Mouse (Mus musculus) neural tube, embryonic 15.5 days (tissue): ENCODE data around the gene Ppp1r14d. TPM values are rescaled to one million over a fixed set of nuclear protein-coding genes. Genes with fewer than 3 reads are reported as not detected.

ENCODE experiments used
- ATAC-seq: fragments of 200-750 bp; cut with Nextera tagmentation; 2 replicates; pipeline ENCODE4 v1.8.0; 2017; ENCODE audit warnings: mild to moderate bottlenecking, moderate TSS enrichment, moderate library complexity; ENCODE audit not compliant: low FRiP score
- H3K27ac ChIP-seq: fragments of 300-500 bp; sonication (generic); replicated peaks from 2 replicates; pipeline ENCODE4 v1.5.1; 2015; ENCODE audit warnings: mild to moderate bottlenecking, inconsistent platforms
- H3K27me3 ChIP-seq: fragments of 300-500 bp; sonication (generic); replicated peaks from 2 replicates; pipeline ENCODE4 v1.6.1; 2015; ENCODE audit warnings: inconsistent platforms
- H3K36me3 ChIP-seq: fragments of 300-500 bp; sonication (generic); 2 replicates; pipeline ENCODE4 v1.6.1; 2015; ENCODE audit warnings: inconsistent platforms
- H3K4me1 ChIP-seq: fragments of 300-500 bp; sonication (generic); 2 replicates; pipeline ENCODE4 v1.6.1; 2015; ENCODE audit warnings: inconsistent platforms
- H3K4me2 ChIP-seq: fragments of 300-500 bp; sonication (generic); 2 replicates; pipeline ENCODE4 v1.6.1; 2015; ENCODE audit warnings: inconsistent platforms, mild to moderate bottlenecking, moderate library complexity
- H3K4me3 ChIP-seq: fragments of 300-500 bp; sonication (generic); replicated peaks from 2 replicates; pipeline ENCODE4 v1.5.1; 2015; ENCODE audit warnings: mild to moderate bottlenecking, inconsistent platforms
- H3K9ac ChIP-seq: fragments of 300-500 bp; sonication (generic); replicated peaks from 2 replicates; pipeline ENCODE4 v1.6.1; 2015; ENCODE audit warnings: mild to moderate bottlenecking, inconsistent platforms
- H3K9me3 ChIP-seq: fragments of 300-500 bp; sonication (generic); replicated peaks from 2 replicates; pipeline ENCODE4 v1.6.1; 2016; ENCODE audit warnings: inconsistent platforms
- WGBS: fragments of 180-500 bp; shearing (Covaris S2); methylation state at CpG from one replicate; pipeline ENCODE4 v1.1.7; 2015; ENCODE audit warnings: mixed read lengths; 5-methylcytosine and 5-hydroxymethylcytosine counted together
- polyA plus RNA-seq: library from polyadenylated mRNA; unstranded; fragments of >200 nt; fragmentation: Nextera tagmentation; extraction: Ambion mirVana; gene quantifications from 2 replicates; pipeline ENCODE4 v1.2.1, GENCODE M21; 2015

Ppp1r14d gene
- polyA plus RNA-seq, 1 experiment from 2014 or later: not detected

- Histone ChIP-seq H3K4me3 (no peak overlapping the region), H3K4me2 (no peak overlapping the region), H3K9ac (no peak overlapping the region), H3K27ac (no peak overlapping the region), H3K9me3 (no peaks in the 10 kb centered on the region), H3K27me3 (no peaks in the 10 kb centered on the region), H3K4me1 (peaks cover 12% of the 10 kb centered on the region), H3K36me3 (no peaks in the 10 kb centered on the region)
- ATAC-seq: no peak
- 90% methylated on average over 5 of the region's 5 CpGs for WGBS
Measured at GRCm38 (mm10) chr2:119190969-119191368, 38.7 kb downstream of the Ppp1r14d start.

DNA sequence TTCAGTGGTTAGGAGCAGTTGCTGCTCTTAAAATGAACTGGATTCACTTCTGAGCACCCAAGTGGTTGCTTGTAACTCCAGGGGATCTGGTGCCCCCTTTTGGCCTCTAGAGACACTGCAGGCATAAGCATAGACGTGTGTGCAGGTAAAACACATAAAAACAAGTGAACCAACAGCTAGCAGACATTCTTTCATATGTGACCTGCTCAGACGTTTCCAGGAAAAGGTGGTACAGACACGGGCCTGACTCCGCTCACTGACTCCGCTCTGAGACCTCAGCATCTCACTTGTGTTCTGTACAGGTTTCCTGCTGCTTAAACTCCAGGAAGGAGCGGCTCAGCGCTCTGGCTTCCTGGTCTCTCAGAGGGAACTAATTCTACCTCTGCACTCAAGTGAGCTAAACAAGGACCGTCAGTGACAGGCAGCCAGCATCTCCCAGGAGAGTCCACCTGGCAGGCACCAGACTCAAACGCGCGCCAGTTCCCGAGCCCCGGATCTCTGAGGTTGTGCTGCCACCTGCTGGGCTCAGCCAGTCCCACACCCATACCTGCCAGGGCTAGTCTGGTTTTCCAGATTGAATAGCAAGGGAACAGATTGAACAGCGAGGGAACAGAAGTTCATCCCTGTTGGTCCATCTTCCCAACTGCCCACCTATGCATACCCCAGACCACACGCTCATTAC, 40.5 kb downstream of the Ppp1r14d start:
- peak overlapping the region; percentile 32; the same call in 1 of the 2 replicates for H3K9ac ChIP-seq
- peak overlapping the region; percentile 63 for H3K4me2 ChIP-seq
- WGBS: 6% methylated on average over 15 of the region's 15 CpGs

DNA sequence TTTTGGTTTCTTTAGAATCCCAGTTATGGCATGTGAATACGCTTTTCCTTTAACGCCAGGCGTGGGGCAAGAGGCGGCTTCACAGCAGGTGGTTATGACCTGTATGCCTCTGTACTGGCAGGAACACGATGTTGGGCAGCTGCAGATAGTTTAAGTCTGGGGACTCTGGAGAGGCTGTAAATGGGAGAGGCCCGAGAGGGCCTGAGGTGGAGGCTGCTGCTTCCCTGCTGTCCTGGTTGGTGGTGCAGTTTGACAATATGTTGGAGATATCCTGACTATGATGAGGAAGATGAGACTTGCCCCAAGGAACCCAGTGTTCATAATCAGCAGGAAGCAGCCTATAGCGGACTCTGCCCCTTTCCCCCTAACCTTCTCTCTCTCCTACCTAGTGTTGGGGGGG, 46.8 kb downstream of the Ppp1r14d start:
- Histone ChIP-seq H3K9ac (no peak overlapping the region), H3K27ac (no peak overlapping the region), H3K4me3 (no peak overlapping the region), H3K27me3 (no peaks in the 10 kb centered on the region), H3K36me3 (peaks cover 56% of the 10 kb centered on the region), H3K4me2 (no peak overlapping the region), H3K4me1 (no peaks in the 10 kb centered on the region), H3K9me3 (no peaks in the 10 kb centered on the region)
- 73% methylated on average over 7 of the region's 7 CpGs for WGBS
- ATAC-seq: no peak

More for the DNA sequence above, 40.5 kb downstream of the Ppp1r14d start:
- no peaks in the 10 kb centered on the region for H3K9me3 ChIP-seq
- H3K27ac ChIP-seq: no peak overlapping the region
- no peaks in the 10 kb centered on the region for H3K27me3 ChIP-seq
- peaks cover 12% of the 10 kb centered on the region for H3K4me1 ChIP-seq
- peaks cover 12% of the 10 kb centered on the region for H3K36me3 ChIP-seq
- peak; percentile 91 for ATAC-seq
- H3K4me3 ChIP-seq: peak overlapping the region; percentile 30

DNA sequence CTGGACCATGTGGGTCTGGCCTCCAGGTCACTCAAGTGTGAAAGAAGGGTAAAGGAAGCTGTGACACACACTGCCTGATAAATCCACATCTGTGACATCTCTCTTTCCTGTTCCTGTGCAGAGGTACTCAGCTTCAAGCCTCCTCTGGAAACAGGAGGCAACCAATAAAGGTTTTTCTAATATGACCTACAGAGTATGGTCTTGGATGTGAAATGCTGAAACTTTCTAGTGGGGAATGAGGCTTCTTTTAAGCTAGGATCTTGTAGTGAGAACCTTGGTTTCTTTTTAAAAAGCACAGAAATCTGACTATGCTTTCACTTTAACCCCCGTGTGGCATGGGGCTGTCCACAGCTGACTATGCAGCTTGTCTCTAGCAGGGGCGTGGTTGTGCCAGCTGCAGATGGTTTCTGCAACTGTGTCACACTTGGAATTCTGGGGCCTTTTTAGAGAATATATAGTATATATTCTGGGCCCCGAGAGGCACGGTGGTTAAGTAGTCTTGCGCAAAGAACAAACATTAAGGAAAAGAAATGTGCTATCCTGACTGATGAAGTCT, 52.2 kb downstream of the Ppp1r14d start:
- H3K4me3 ChIP-seq: no peak overlapping the region
- 90% methylated on average over 5 of the region's 5 CpGs for WGBS
- H3K36me3 ChIP-seq: peaks cover 41% of the 10 kb centered on the region

DNA sequence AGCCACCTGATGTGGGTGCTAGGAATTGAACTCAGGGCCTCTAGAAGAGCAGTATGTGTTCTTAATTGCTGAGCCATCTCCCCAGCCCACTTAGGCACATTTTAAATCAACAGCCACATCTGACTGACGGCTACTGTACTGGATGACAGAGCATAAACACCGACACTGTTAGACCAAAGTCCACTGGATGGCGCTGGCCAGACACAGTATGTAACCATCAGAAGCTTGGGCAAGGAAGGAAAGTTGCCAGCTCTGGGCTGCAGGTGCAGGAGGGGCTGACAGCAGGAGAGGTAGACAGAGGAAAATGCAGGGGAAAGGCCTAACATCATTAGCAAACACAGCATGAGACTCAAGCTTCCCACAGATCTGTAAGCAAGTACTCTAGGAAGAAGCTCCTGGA, 52.9 kb downstream of the Ppp1r14d start:
- no peak overlapping the region for H3K27ac ChIP-seq
- no peaks in the 10 kb centered on the region for H3K9me3 ChIP-seq
- peaks cover 31% of the 10 kb centered on the region for H3K4me1 ChIP-seq
- WGBS: 64% methylated on average over 3 of the region's 3 CpGs
- no peaks in the 10 kb centered on the region for H3K27me3 ChIP-seq
- H3K4me2 ChIP-seq: no peak overlapping the region
- H3K36me3 ChIP-seq: peaks cover 36% of the 10 kb centered on the region
- no peak overlapping the region for H3K4me3 ChIP-seq
- H3K9ac ChIP-seq: no peak overlapping the region
- no peak for ATAC-seq

More for the DNA sequence above, 52.2 kb downstream of the Ppp1r14d start:
- Histone ChIP-seq H3K9me3 (no peaks in the 10 kb centered on the region), H3K9ac (no peak overlapping the region), H3K27me3 (no peaks in the 10 kb centered on the region), H3K27ac (no peak overlapping the region), H3K4me1 (peaks cover 25% of the 10 kb centered on the region), H3K4me2 (no peak overlapping the region)
- no peak for ATAC-seq

- Histone ChIP-seq H3K4me3 (no peak overlapping the region), H3K27me3 (no peaks in the 10 kb centered on the region), H3K4me2 (no peak overlapping the region), H3K4me1 (peaks cover 31% of the 10 kb centered on the region), H3K9ac (no peak overlapping the region), H3K27ac (no peak overlapping the region), H3K36me3 (peaks cover 31% of the 10 kb centered on the region), H3K9me3 (no peaks in the 10 kb centered on the region)
- ATAC-seq: no peak
- 85% methylated on average over 6 of the region's 6 CpGs for WGBS
Measured at GRCm38 (mm10) chr2:119175614-119176013, 54.1 kb downstream of the Ppp1r14d start.

- ATAC-seq: no peak
- Histone ChIP-seq H3K27ac (no peak overlapping the region), H3K36me3 (peaks cover 24% of the 10 kb centered on the region), H3K4me1 (peaks cover 31% of the 10 kb centered on the region), H3K4me3 (no peak overlapping the region), H3K9ac (no peak overlapping the region), H3K4me2 (no peak overlapping the region), H3K9me3 (no peaks in the 10 kb centered on the region), H3K27me3 (no peaks in the 10 kb centered on the region)
- 63% methylated on average over 14 of the region's 14 CpGs for WGBS
Measured at GRCm38 (mm10) chr2:119174866-119175265, 54.8 kb downstream of the Ppp1r14d start.

GRCm38 (mm10) chr2:119173991-119174651, 55.6 kb downstream of the Ppp1r14d start, which contains the start of gene Gm14137:
TSS of gene Gm14137 (plus strand) at chr2:119174509.
- Histone ChIP-seq H3K27ac (peak within 1 kb of the TSS; percentile 18; the same call in 1 of the 2 replicates), H3K27me3 (0 out of 2 replicates have a peak, but pooled peaks cover 3% of the 10 kb centered on the region), H3K9ac (peak within 1 kb of the TSS; percentile 28; the same call in 1 of the 2 replicates), H3K4me2 (no peak within 1 kb of the TSS; the same call in 1 of the 2 replicates), H3K36me3 (peaks cover 17% of the 10 kb centered on the region), H3K9me3 (no peaks in the 10 kb centered on the region), H3K4me1 (peaks cover 31% of the 10 kb centered on the region), H3K4me3 (no peak within 1 kb of the TSS)
- 28% methylated on average over 8 of the region's 8 CpGs for WGBS
- ATAC-seq: no peak

GRCm38 (mm10) chr2:119172862-119173576, 56.7 kb downstream of the Ppp1r14d start:
- peak; percentile 43 for ATAC-seq
- peaks cover 33% of the 10 kb centered on the region for H3K4me1 ChIP-seq
- no peaks in the 10 kb centered on the region for H3K9me3 ChIP-seq
- H3K27me3 ChIP-seq: peaks cover 6% of the 10 kb centered on the region; the same call in 1 of the 2 replicates
- 10% methylated on average over 13 of the region's 13 CpGs for WGBS
- H3K36me3 ChIP-seq: peaks cover 9% of the 10 kb centered on the region
- H3K9ac ChIP-seq: peak overlapping the region; percentile 28
- peak overlapping the region; percentile 18; the same call in 1 of the 2 replicates for H3K27ac ChIP-seq
- peak overlapping the region; percentile 30 for H3K4me2 ChIP-seq
- no peak overlapping the region for H3K4me3 ChIP-seq

DNA sequence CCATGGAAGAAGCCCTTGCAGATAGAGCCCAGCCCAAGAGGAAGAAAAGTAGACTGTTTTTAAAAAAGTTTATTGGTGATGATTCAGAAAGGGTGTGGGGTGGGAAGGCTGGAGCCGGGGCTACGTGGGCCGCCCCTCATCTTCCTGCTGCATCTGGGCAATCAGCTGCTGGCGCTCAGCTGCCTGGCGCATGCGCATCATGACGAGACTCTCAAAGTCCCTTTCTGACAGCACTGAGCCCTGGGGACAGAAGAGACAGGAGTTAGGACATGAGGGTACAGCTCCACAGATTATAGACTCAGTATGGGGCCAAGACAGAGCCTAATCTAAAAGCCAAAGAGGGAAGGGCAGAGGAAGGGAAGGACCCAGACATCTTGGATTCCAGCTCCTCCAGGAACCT, 57.3 kb downstream of the Ppp1r14d start:
- no peak for ATAC-seq
- Histone ChIP-seq H3K27ac (peak overlapping the region; percentile 18; the same call in 1 of the 2 replicates), H3K4me1 (peaks cover 38% of the 10 kb centered on the region), H3K9ac (peak overlapping the region; percentile 28; the same call in 1 of the 2 replicates), H3K9me3 (no peaks in the 10 kb centered on the region), H3K36me3 (peaks cover 5% of the 10 kb centered on the region), H3K4me3 (no peak overlapping the region), H3K4me2 (peak overlapping the region; percentile 30; the same call in 1 of the 2 replicates), H3K27me3 (peaks cover 11% of the 10 kb centered on the region; the same call in 1 of the 2 replicates)
- 66% methylated on average over 7 of the region's 7 CpGs for WGBS

DNA sequence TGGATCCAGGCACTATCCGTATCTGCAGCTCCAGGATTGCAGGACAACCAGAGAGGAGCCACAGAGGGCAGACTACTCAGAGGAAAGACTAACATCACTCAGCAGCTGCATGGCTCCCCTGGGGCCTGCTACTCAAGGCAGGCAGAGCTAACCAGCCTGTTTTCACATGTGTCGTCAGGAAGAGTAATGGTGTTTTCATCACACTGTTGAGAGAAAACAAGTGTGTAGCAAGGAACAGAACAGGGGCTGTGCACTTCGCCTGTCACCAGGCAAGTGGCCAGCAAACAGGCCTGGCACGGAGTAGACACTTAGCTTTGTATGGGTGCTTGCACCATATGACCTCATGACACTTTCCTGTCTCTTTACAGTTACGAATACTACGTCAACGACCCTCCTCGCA, 58.1 kb downstream of the Ppp1r14d start:
- H3K4me3 ChIP-seq: no peak overlapping the region
- no peaks in the 10 kb centered on the region for H3K36me3 ChIP-seq
- no peak overlapping the region for H3K4me2 ChIP-seq
- no peak for ATAC-seq
- no peak overlapping the region for H3K9ac ChIP-seq
- H3K27ac ChIP-seq: no peak overlapping the region
- peaks cover 45% of the 10 kb centered on the region for H3K4me1 ChIP-seq
- H3K27me3 ChIP-seq: peaks cover 14% of the 10 kb centered on the region; the same call in 1 of the 2 replicates
- H3K9me3 ChIP-seq: no peaks in the 10 kb centered on the region
- WGBS: 64% methylated on average over 8 of the region's 8 CpGs
